Comparison of ENCODE assay signal across 8 mouse cellular contexts in genomic region chr8:84944478-84945160, GRCm38 (mm10). TPM values are rescaled to one million over a fixed set of nuclear protein-coding genes. Genes with fewer than 3 reads are reported as not detected.
A peak's percentile ranks its signal among the peaks of the same experiment; 100 is the strongest.
DNase-seq lines count a peak whose midpoint lies in the region; ATAC-seq and TF ChIP-seq lines count a peak whose summit lies in the region.

No protein-coding gene starts in this region.

- WGBS in kidney, embryonic 16.5 days: 2% methylated on average over 26 of the region's 26 CpGs
- 5% methylated on average over 26 of the region's 26 CpGs for WGBS in liver, embryonic 14.5 days (ENCODE audit: insufficient replicate concordance)

- no peak for TF ChIP-seq CTCF in liver, embryonic 14.5 days (IDR thresholded peaks at IDR 0.05; ENCODE audit: low read depth)

- H3K4me3 ChIP-seq in kidney, embryonic 16.5 days (ENCODE audit: low read length): peak overlapping the region; percentile 5; the same call in 1 of the 2 replicates
- no peak overlapping the region for H3K4me3 ChIP-seq in liver, embryonic 14.5 days (ENCODE audit: insufficient read depth in 1 of 2, low read depth in 2 of 2, low read length in 2 of 2)

- no peak overlapping the region for H3K9ac ChIP-seq in kidney, embryonic 16.5 days (replicated peaks; ENCODE audit: low read length)
- H3K9ac ChIP-seq in liver, embryonic 14.5 days (replicated peaks): no peak overlapping the region

- no peak overlapping the region for H3K27ac ChIP-seq in kidney, embryonic 16.5 days (ENCODE audit: low read length)
- H3K27ac ChIP-seq in liver, embryonic 14.5 days: no peak overlapping the region

- DNase-seq in kidney, adult 18-20 months: peak; percentile 34
- no peak for DNase-seq in kidney, adult 11 months
- DNase-seq in cerebellum, adult 18-20 months: peak; percentile 85 to 90
- DNase-seq in liver, embryonic 14.5 days (ENCODE audit: low read depth in 3 of 3, low spot score in 3 of 3): peak; percentile 61 to 75 (median 66)
- DNase-seq in retina, adult 2 months (ENCODE audit: low read depth, low spot score): peak; percentile 84
- DNase-seq in ovary, adult 18-20 months (ENCODE audit: low spot score): no peak

- peaks cover 12% of the 10 kb centered on the region for H3K4me1 ChIP-seq in kidney, embryonic 16.5 days (ENCODE audit: insufficient read depth, low read length)
- H3K4me1 ChIP-seq in liver, embryonic 14.5 days (replicated peaks; ENCODE audit: control insufficient read depth in 2 of 2, insufficient read depth in 2 of 2, low read length in 1 of 2): peaks cover 2 to 8% of the 10 kb centered on the region in 2 experiments; a peak in 3 of 4 replicates

- H3K36me3 ChIP-seq in kidney, embryonic 16.5 days (ENCODE audit: insufficient read depth, low read length): no peaks in the 10 kb centered on the region
- no peaks in the 10 kb centered on the region for H3K36me3 ChIP-seq in liver, embryonic 14.5 days (replicated peaks; ENCODE audit: control insufficient read depth, insufficient read depth, low read depth)

- peaks cover 59% of the 10 kb centered on the region for H3K27me3 ChIP-seq in kidney, embryonic 16.5 days (ENCODE audit: insufficient read depth, low read length)
- H3K27me3 ChIP-seq in liver, embryonic 14.5 days (ENCODE audit: control insufficient read depth, insufficient read depth, low read length): peaks cover 64% of the 10 kb centered on the region

- H3K9me3 ChIP-seq in kidney, embryonic 16.5 days (ENCODE audit: low read length): no peaks in the 10 kb centered on the region
- H3K9me3 ChIP-seq in liver, embryonic 14.5 days (ENCODE audit: control insufficient read depth, low read length): no peaks in the 10 kb centered on the region

- no peak for TF ChIP-seq EP300 in liver, embryonic 14.5 days (IDR thresholded peaks at IDR 0.05; ENCODE audit: low read depth)

- peak overlapping the region; percentile 12; the same call in 1 of the 2 replicates for H3K4me2 ChIP-seq in kidney, embryonic 16.5 days (replicated peaks; ENCODE audit: low read depth, low read length)
- peak overlapping the region; percentile 43 for H3K4me2 ChIP-seq in liver, embryonic 14.5 days (ENCODE audit: low read depth)

- ATAC-seq in frontal cortex, adult (ENCODE audit: low TSS enrichment): peak; percentile 73
- ATAC-seq in kidney, embryonic 16.5 days (ENCODE audit: low FRiP score, low TSS enrichment): no peak
- ATAC-seq in liver, embryonic 14.5 days (ENCODE audit: insufficient read depth): peak; percentile 84

RNA-seq across cellular contexts. Expression of gene Rtbdn, which starts 2.2 kb away (rescaled TPM):
- 0.19 and 0.30 TPM in 2 replicates for polyA plus RNA-seq in kidney, embryonic 16.5 days (2015; fragmentation: Nextera tagmentation; extraction: Ambion mirVana)
- 0.03 TPM in 1 of 2 replicates, not detected in the other for polyA plus RNA-seq in liver, embryonic 14.5 days (2012; rRNA removed)
- not detected in 2 replicates for polyA plus RNA-seq in liver, embryonic 14.5 days (2014; fragmentation: Nextera tagmentation; extraction: Ambion mirVana)

RNA-seq across cellular contexts. Expression of gene Mast1, which starts 7.5 kb away (rescaled TPM):
- 0.34 and 0.54 TPM in 2 replicates for polyA plus RNA-seq in kidney, embryonic 16.5 days (2015; fragmentation: Nextera tagmentation; extraction: Ambion mirVana)
- polyA plus RNA-seq in liver, embryonic 14.5 days (2012; rRNA removed): 0.06 and 0.21 TPM in 2 replicates
- polyA plus RNA-seq in liver, embryonic 14.5 days (2014; fragmentation: Nextera tagmentation; extraction: Ambion mirVana): 0.08 and 0.14 TPM in 2 replicates

RNA-seq across cellular contexts. Expression of gene Gm49661, which starts 24.6 kb away (rescaled TPM):
- not detected in 2 replicates for polyA plus RNA-seq in kidney, embryonic 16.5 days (2015; fragmentation: Nextera tagmentation; extraction: Ambion mirVana)
- polyA plus RNA-seq in liver, embryonic 14.5 days (2012; rRNA removed): not detected in 2 replicates
- not detected in 2 replicates for polyA plus RNA-seq in liver, embryonic 14.5 days (2014; fragmentation: Nextera tagmentation; extraction: Ambion mirVana)

RNA-seq across cellular contexts. Expression of gene Prdx2, which starts 24.8 kb away (rescaled TPM):
- polyA plus RNA-seq in kidney, embryonic 16.5 days (2015; fragmentation: Nextera tagmentation; extraction: Ambion mirVana): 810 and 819 TPM in 2 replicates
- polyA plus RNA-seq in liver, embryonic 14.5 days (2012; rRNA removed): 1,117 and 1,155 TPM in 2 replicates
- polyA plus RNA-seq in liver, embryonic 14.5 days (2014; fragmentation: Nextera tagmentation; extraction: Ambion mirVana): 2,207 and 2,282 TPM in 2 replicates

RNA-seq across cellular contexts. Expression of gene Rnaseh2a, which starts 24.9 kb away (rescaled TPM):
- polyA plus RNA-seq in kidney, embryonic 16.5 days (2015; fragmentation: Nextera tagmentation; extraction: Ambion mirVana): 137 and 138 TPM in 2 replicates
- polyA plus RNA-seq in liver, embryonic 14.5 days (2012; rRNA removed): 49.3 and 56.2 TPM in 2 replicates
- polyA plus RNA-seq in liver, embryonic 14.5 days (2014; fragmentation: Nextera tagmentation; extraction: Ambion mirVana): 107 and 125 TPM in 2 replicates

Comparison
In these comparisons a context has a peak if more than half of its experiments do, and no peak if none do; other contexts are left out.
1. DNase-seq: peak in kidney, adult 18-20 months (single experiment), cerebellum, adult 18-20 months (2 of 2), liver, embryonic 14.5 days (3 of 3) and retina, adult 2 months (single experiment); none in kidney, adult 11 months (single experiment) and ovary, adult 18-20 months (single experiment).